Mouse (Mus musculus) lung, adult 2 months (tissue): Measurements from ENCODE around the gene Hyal1.

Experiments used
- CTCF ChIP-seq: fragments of 200-500 bp; IDR thresholded peaks from 2 replicates; pipeline ENCODE4 v1.5.1; 2011; ENCODE audit warnings: mild to moderate bottlenecking, low read length, control low read depth; ENCODE audit not compliant: insufficient read depth
- POLR2A ChIP-seq: fragments of 200-500 bp; IDR thresholded peaks from 2 replicates; pipeline ENCODE4 v1.6.1; 2011; ENCODE audit warnings: low read depth, mild to moderate bottlenecking, control low read depth, low read length, borderline replicate concordance; ENCODE audit errors: extremely low read depth

DNA sequence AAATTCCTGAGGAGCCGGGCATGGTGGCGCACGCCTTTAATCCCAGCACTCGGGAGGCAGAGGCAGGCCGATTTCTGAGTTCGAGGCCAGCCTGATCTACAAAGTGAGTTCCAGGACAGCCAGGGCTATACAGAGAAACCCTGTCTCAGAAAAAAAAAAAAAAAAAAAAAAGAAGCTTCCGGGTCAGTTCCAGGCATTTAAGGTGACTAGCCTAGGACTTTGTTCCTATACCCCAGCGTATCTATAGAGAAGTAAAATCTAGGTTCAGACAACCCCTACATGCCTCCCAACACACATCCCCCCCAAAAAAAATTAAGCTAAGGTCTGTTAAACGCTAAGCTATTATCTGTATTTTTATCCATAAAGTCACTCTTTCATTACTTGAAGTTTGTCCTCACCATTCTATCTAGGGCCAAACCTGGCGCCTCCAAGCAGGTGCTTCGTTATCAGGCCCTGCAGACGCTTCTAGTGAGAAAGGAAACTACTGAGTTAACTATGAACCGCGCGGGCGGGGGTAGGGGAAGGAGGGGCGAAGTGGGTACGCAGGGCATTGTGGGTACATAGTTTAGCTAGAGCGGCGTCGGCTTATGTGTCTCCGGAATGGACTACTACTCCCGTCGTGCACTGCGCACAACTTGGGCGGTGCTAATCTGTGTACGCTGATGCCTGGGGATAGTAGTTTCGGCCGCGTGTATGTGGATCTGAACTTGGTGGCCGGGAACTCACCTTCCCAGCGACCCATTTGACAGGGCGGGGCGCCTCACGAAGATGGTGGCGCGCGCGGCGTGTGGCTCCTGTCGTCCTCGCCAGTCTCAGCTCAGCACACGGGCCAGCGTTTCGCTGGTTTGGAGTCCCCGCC is 10.5 kb downstream of the Hyal1 start, which contains the start of gene Ifrd2:
- no peak for TF ChIP-seq CTCF
- TF ChIP-seq POLR2A: no peak
